Mouse (Mus musculus): ENCODE measurements at regions not wholly inside any gene's neighbourhood (a gene's known extent, or its start where the extent isn't known, plus 50 kb on each side); places are given as distances from the start of the nearest gene placed in this dataset.

GRCm38 (mm10) chr12:119088666-119089065 lies 122.4 kb upstream of the Abcb5 start:
- H3K79me2 ChIP-seq (ENCODE audit: control insufficient read depth, insufficient read depth), result no peaks in the 10 kb centered on the region
- TF ChIP-seq MAX (IDR thresholded peaks at IDR 0.05) (no peak), MYOD1 (IDR thresholded peaks at IDR 0.05; ENCODE audit: control insufficient read depth, insufficient read length, low read depth) (no peak), FOSL1 (IDR thresholded peaks at IDR 0.05; ENCODE audit: insufficient read depth, low read length, poor library complexity, severe bottlenecking) (no peak), CTCF (IDR thresholded peaks at IDR 0.05; ENCODE audit: control insufficient read depth, insufficient read depth, insufficient read length) (no peak), MYOG (IDR thresholded peaks at IDR 0.05; ENCODE audit: control insufficient read depth, extremely low read depth, insufficient read length) (no peak), CEBPB (IDR thresholded peaks at IDR 0.05; ENCODE audit: low read depth) (no peak), USF1 (IDR thresholded peaks at IDR 0.05; ENCODE audit: low read depth) (no peak)
- no peak overlapping the region for H3K4me3 ChIP-seq (ENCODE audit: insufficient read depth, poor library complexity, severe bottlenecking)
- no peaks in the 10 kb centered on the region for H3K27me3 ChIP-seq (ENCODE audit: control insufficient read depth, insufficient read depth, insufficient read length)
- no peaks in the 10 kb centered on the region for H3K36me3 ChIP-seq (ENCODE audit: control insufficient read depth, insufficient read depth)
- no peaks in the 10 kb centered on the region for H3K79me3 ChIP-seq (ENCODE audit: low read depth)
- H3ac ChIP-seq (ENCODE audit: control insufficient read depth, insufficient read length, low read depth), result no peak overlapping the region

GRCm38 (mm10) chr12:119084814-119085213 lies 118.6 kb upstream of the Abcb5 start:
- H3K4me3 ChIP-seq (ENCODE audit: insufficient read depth, poor library complexity, severe bottlenecking), result no peak overlapping the region
- TF ChIP-seq MYOG (IDR thresholded peaks at IDR 0.05; ENCODE audit: control insufficient read depth, extremely low read depth, insufficient read length) (no peak), FOSL1 (IDR thresholded peaks at IDR 0.05; ENCODE audit: insufficient read depth, low read length, poor library complexity, severe bottlenecking) (no peak), USF1 (IDR thresholded peaks at IDR 0.05; ENCODE audit: low read depth) (no peak), CEBPB (IDR thresholded peaks at IDR 0.05; ENCODE audit: low read depth) (no peak), MYOD1 (IDR thresholded peaks at IDR 0.05; ENCODE audit: control insufficient read depth, insufficient read length, low read depth) (no peak), CTCF (IDR thresholded peaks at IDR 0.05; ENCODE audit: control insufficient read depth, insufficient read depth, insufficient read length) (no peak), MAX (IDR thresholded peaks at IDR 0.05) (no peak)
- no peaks in the 10 kb centered on the region for H3K79me2 ChIP-seq (ENCODE audit: control insufficient read depth, insufficient read depth)
- H3K79me3 ChIP-seq (ENCODE audit: low read depth), result no peaks in the 10 kb centered on the region
- no peak overlapping the region for H3ac ChIP-seq (ENCODE audit: control insufficient read depth, insufficient read length, low read depth)
- no peaks in the 10 kb centered on the region for H3K36me3 ChIP-seq (ENCODE audit: control insufficient read depth, insufficient read depth)
- H3K27me3 ChIP-seq (ENCODE audit: control insufficient read depth, insufficient read depth, insufficient read length), result no peaks in the 10 kb centered on the region

- TF ChIP-seq CTCF (IDR thresholded peaks at IDR 0.05; ENCODE audit: control insufficient read depth, insufficient read depth, insufficient read length) (no peak), MYOD1 (IDR thresholded peaks at IDR 0.05; ENCODE audit: control insufficient read depth, insufficient read length, low read depth) (no peak), USF1 (IDR thresholded peaks at IDR 0.05; ENCODE audit: low read depth) (no peak), MAX (IDR thresholded peaks at IDR 0.05) (no peak), MYOG (IDR thresholded peaks at IDR 0.05; ENCODE audit: control insufficient read depth, extremely low read depth, insufficient read length) (no peak), FOSL1 (IDR thresholded peaks at IDR 0.05; ENCODE audit: insufficient read depth, low read length, poor library complexity, severe bottlenecking) (no peak), CEBPB (IDR thresholded peaks at IDR 0.05; ENCODE audit: low read depth) (no peak)
These were observed 116.6 kb upstream of the Abcb5 start for GRCm38 (mm10) chr12:119082781-119083180.

GRCm38 (mm10) chr12:119075825-119076224 lies 109.6 kb upstream of the Abcb5 start:
- H3K79me2 ChIP-seq (ENCODE audit: control insufficient read depth, insufficient read depth), result no peaks in the 10 kb centered on the region
- H3K36me3 ChIP-seq (ENCODE audit: control insufficient read depth, insufficient read depth), result no peaks in the 10 kb centered on the region
- no peak for TF ChIP-seq FOSL1 (IDR thresholded peaks at IDR 0.05; ENCODE audit: insufficient read depth, low read length, poor library complexity, severe bottlenecking)
- no peaks in the 10 kb centered on the region for H3K79me3 ChIP-seq (ENCODE audit: low read depth)
- H3K27me3 ChIP-seq (ENCODE audit: control insufficient read depth, insufficient read depth, insufficient read length), result no peaks in the 10 kb centered on the region
- no peak overlapping the region for H3K4me3 ChIP-seq (ENCODE audit: insufficient read depth, poor library complexity, severe bottlenecking)
- H3ac ChIP-seq (ENCODE audit: control insufficient read depth, insufficient read length, low read depth), result no peak overlapping the region

More at GRCm38 (mm10) chr12:119082781-119083180, 116.6 kb upstream of the Abcb5 start:
- Histone ChIP-seq H3K79me2 (ENCODE audit: control insufficient read depth, insufficient read depth) (no peaks in the 10 kb centered on the region), H3ac (ENCODE audit: control insufficient read depth, insufficient read length, low read depth) (no peak overlapping the region), H3K4me3 (ENCODE audit: insufficient read depth, poor library complexity, severe bottlenecking) (no peak overlapping the region), H3K79me3 (ENCODE audit: low read depth) (no peaks in the 10 kb centered on the region), H3K27me3 (ENCODE audit: control insufficient read depth, insufficient read depth, insufficient read length) (no peaks in the 10 kb centered on the region), H3K36me3 (ENCODE audit: control insufficient read depth, insufficient read depth) (no peaks in the 10 kb centered on the region)

- H3K27me3 ChIP-seq (ENCODE audit: control insufficient read depth, insufficient read depth, insufficient read length), result no peaks in the 10 kb centered on the region
These were observed 108.7 kb upstream of the Abcb5 start for GRCm38 (mm10) chr12:119074742-119075478.

GRCm38 (mm10) chr12:119074147-119074546 lies 107.9 kb upstream of the Abcb5 start:
- Histone ChIP-seq H3K36me3 (ENCODE audit: control insufficient read depth, insufficient read depth) (no peaks in the 10 kb centered on the region), H3K79me2 (ENCODE audit: control insufficient read depth, insufficient read depth) (no peaks in the 10 kb centered on the region), H3ac (ENCODE audit: control insufficient read depth, insufficient read length, low read depth) (no peak overlapping the region), H3K27me3 (ENCODE audit: control insufficient read depth, insufficient read depth, insufficient read length) (no peaks in the 10 kb centered on the region), H3K79me3 (ENCODE audit: low read depth) (no peaks in the 10 kb centered on the region), H3K4me3 (ENCODE audit: insufficient read depth, poor library complexity, severe bottlenecking) (no peak overlapping the region)
- TF ChIP-seq MAX (IDR thresholded peaks at IDR 0.05), result no peak
- no peak for TF ChIP-seq CEBPB (IDR thresholded peaks at IDR 0.05; ENCODE audit: low read depth)
- TF ChIP-seq MYOD1 (IDR thresholded peaks at IDR 0.05; ENCODE audit: control insufficient read depth, insufficient read length, low read depth), result no peak
- TF ChIP-seq FOSL1 (IDR thresholded peaks at IDR 0.05; ENCODE audit: insufficient read depth, low read length, poor library complexity, severe bottlenecking), result no peak
- TF ChIP-seq MYOG (IDR thresholded peaks at IDR 0.05; ENCODE audit: control insufficient read depth, extremely low read depth, insufficient read length), result no peak
- no peak for TF ChIP-seq CTCF (IDR thresholded peaks at IDR 0.05; ENCODE audit: control insufficient read depth, insufficient read depth, insufficient read length)
- TF ChIP-seq USF1 (IDR thresholded peaks at IDR 0.05; ENCODE audit: low read depth), result no peak

More at GRCm38 (mm10) chr12:119074742-119075478, 108.7 kb upstream of the Abcb5 start:
- TF ChIP-seq MYOD1 (IDR thresholded peaks at IDR 0.05; ENCODE audit: control insufficient read depth, insufficient read length, low read depth), result no peak
- no peak for TF ChIP-seq CEBPB (IDR thresholded peaks at IDR 0.05; ENCODE audit: low read depth)
- TF ChIP-seq MAX (IDR thresholded peaks at IDR 0.05), result no peak
- TF ChIP-seq MYOG (IDR thresholded peaks at IDR 0.05; ENCODE audit: control insufficient read depth, extremely low read depth, insufficient read length), result no peak
- no peak for TF ChIP-seq FOSL1 (IDR thresholded peaks at IDR 0.05; ENCODE audit: insufficient read depth, low read length, poor library complexity, severe bottlenecking)
- no peak for TF ChIP-seq USF1 (IDR thresholded peaks at IDR 0.05; ENCODE audit: low read depth)
- no peak for TF ChIP-seq CTCF (IDR thresholded peaks at IDR 0.05; ENCODE audit: control insufficient read depth, insufficient read depth, insufficient read length)
- Histone ChIP-seq H3K79me3 (ENCODE audit: low read depth) (no peaks in the 10 kb centered on the region), H3K36me3 (ENCODE audit: control insufficient read depth, insufficient read depth) (no peaks in the 10 kb centered on the region), H3K79me2 (ENCODE audit: control insufficient read depth, insufficient read depth) (no peaks in the 10 kb centered on the region), H3ac (ENCODE audit: control insufficient read depth, insufficient read length, low read depth) (no peak overlapping the region), H3K4me3 (ENCODE audit: insufficient read depth, poor library complexity, severe bottlenecking) (no peak overlapping the region)
